Mouse (Mus musculus): Measurements from ENCODE around the gene Cdk14. TPM values are rescaled to one million over a fixed set of nuclear protein-coding genes. Genes with fewer than 3 reads are reported as not detected.

Cdk14 gene
- total RNA-seq, 1 experiment: 3.5 TPM

GRCm38 (mm10) chr5:4755326-4755725 lies 664.8 kb downstream of the Cdk14 start:
- H3K4me1 ChIP-seq (ENCODE audit: control insufficient read depth in 2 of 2, insufficient read depth in 2 of 2, low read length in 2 of 2, poor library complexity in 1 of 2): peaks cover 2% of the 10 kb centered on the region in 2 experiments; a peak in 1 of 4 replicates
- H3K27ac ChIP-seq (ENCODE audit: insufficient read depth, low read depth, low read length, poor library complexity, severe bottlenecking): no peak overlapping the region
- TF ChIP-seq HCFC1 (IDR thresholded peaks at IDR 0.05; ENCODE audit: borderline replicate concordance, insufficient read depth, low read length) (no peak), ZC3H11A (IDR thresholded peaks at IDR 0.05; ENCODE audit: borderline replicate concordance, low read depth, low read length) (no peak), CHD2 (IDR thresholded peaks at IDR 0.05; ENCODE audit: low read depth, low read length) (no peak), ZNF384 (IDR thresholded peaks at IDR 0.05; ENCODE audit: low read depth, low read length) (no peak), MAFK (IDR thresholded peaks at IDR 0.05; ENCODE audit: insufficient read depth, low read depth, low read length) (no peak)
- DNase-seq (ENCODE audit: low read depth, low spot score): no peak
- H3K9ac ChIP-seq (ENCODE audit: insufficient read depth, low read depth, low read length, poor library complexity, severe bottlenecking): no peak overlapping the region
- no peaks in the 10 kb centered on the region for H3K9me3 ChIP-seq (ENCODE audit: control insufficient read depth, insufficient read depth, low read depth, low read length)
- H3K36me3 ChIP-seq (ENCODE audit: control insufficient read depth, insufficient read depth, low read length, poor library complexity, severe bottlenecking): no peaks in the 10 kb centered on the region
- in situ Hi-C loops (cut with MboI; ENCODE audit: low sequenced_read_pairs in 2 of 2, unreplicated experiment in 2 of 2): no loop called here
- H3K4me3 ChIP-seq (ENCODE audit: insufficient read depth in 1 of 2, low read depth in 1 of 2, low read length in 2 of 2, poor library complexity in 1 of 2, severe bottlenecking in 1 of 2): no peak overlapping the region

GRCm38 (mm10) chr5:4754701-4755281 lies 665.3 kb downstream of the Cdk14 start:
- Histone ChIP-seq H3K9ac (ENCODE audit: insufficient read depth, low read depth, low read length, poor library complexity, severe bottlenecking) (no peak overlapping the region), H3K4me1 (ENCODE audit: control insufficient read depth in 2 of 2, insufficient read depth in 2 of 2, low read length in 2 of 2, poor library complexity in 1 of 2) (peaks cover 2% of the 10 kb centered on the region in 2 experiments; a peak in 1 of 4 replicates), H3K27ac (ENCODE audit: insufficient read depth, low read depth, low read length, poor library complexity, severe bottlenecking) (no peak overlapping the region), H3K4me3 (ENCODE audit: insufficient read depth in 1 of 2, low read depth in 1 of 2, low read length in 2 of 2, poor library complexity in 1 of 2, severe bottlenecking in 1 of 2) (no peak overlapping the region), H3K9me3 (ENCODE audit: control insufficient read depth, insufficient read depth, low read depth, low read length) (no peaks in the 10 kb centered on the region), H3K36me3 (ENCODE audit: control insufficient read depth, insufficient read depth, low read length, poor library complexity, severe bottlenecking) (no peaks in the 10 kb centered on the region)
- DNase-seq (ENCODE audit: low read depth, low spot score): no peak
- no peak for TF ChIP-seq MAFK (IDR thresholded peaks at IDR 0.05; ENCODE audit: insufficient read depth, low read depth, low read length)
- TF ChIP-seq HCFC1 (IDR thresholded peaks at IDR 0.05; ENCODE audit: borderline replicate concordance, insufficient read depth, low read length): no peak
- no peak for TF ChIP-seq CHD2 (IDR thresholded peaks at IDR 0.05; ENCODE audit: low read depth, low read length)
- no peak for TF ChIP-seq ZNF384 (IDR thresholded peaks at IDR 0.05; ENCODE audit: low read depth, low read length)
- in situ Hi-C loops (cut with MboI; ENCODE audit: low sequenced_read_pairs in 2 of 2, unreplicated experiment in 2 of 2): no loop called here

Other genes starting within 250 kb of the Cdk14 start
- gene 1700015F17Rik, start 58.8 kb upstream of the Cdk14 start, total RNA-seq (2012; rRNA removed): not detected in 2 replicates
- gene Cldn12, start 94.6 kb upstream of the Cdk14 start, total RNA-seq (2012; rRNA removed): 42.9 and 52.7 TPM in 2 replicates
- gene Gtpbp10, start 139.2 kb upstream of the Cdk14 start, total RNA-seq (2012; rRNA removed): 36.4 and 39.1 TPM in 2 replicates
- gene Gm8773, start 153.5 kb upstream of the Cdk14 start, total RNA-seq (2012; rRNA removed): 0.22 and 0.48 TPM in 2 replicates
- 4.3 and 4.6 TPM in 2 replicates for gene Cfap69, start 243.9 kb upstream of the Cdk14 start, total RNA-seq (2012; rRNA removed)

Data from ES-E14 (cell line).